Mouse (Mus musculus) kidney, embryonic 14.5 days (tissue): ENCODE data around the gene Pfdn4. TPM values are rescaled to one million over a fixed set of nuclear protein-coding genes. Genes with fewer than 3 reads are reported as not detected.
"Not testable (repeated sequence)": the region's sequence is repeated elsewhere in the genome, so short reads cannot be mapped to it uniquely, and the experiment has no call there.

Source experiments
- ATAC-seq: fragments of 200-750 bp; cut with Nextera tagmentation; 2 replicates; pipeline ENCODE4 v1.8.0; 2017; ENCODE audit warnings: moderate number of reproducible peaks, mild to moderate bottlenecking, moderate TSS enrichment, moderate library complexity; ENCODE audit not compliant: low FRiP score, low TSS enrichment
- H3K27ac ChIP-seq: fragments of 300-500 bp; sonication (generic); 2 replicates; pipeline ENCODE4 v1.5.1; 2014; ENCODE audit warnings: low read depth, mild to moderate bottlenecking, low read length, moderate library complexity, mixed read lengths
- H3K27me3 ChIP-seq: fragments of 300-500 bp; sonication (generic); 2 replicates; pipeline ENCODE4 v1.6.1; 2014; ENCODE audit warnings: mild to moderate bottlenecking, low read length; ENCODE audit not compliant: control insufficient read depth, insufficient read depth
- H3K36me3 ChIP-seq: fragments of 300-500 bp; sonication (generic); 2 replicates; pipeline ENCODE4 v1.6.1; 2014; ENCODE audit warnings: low read length, mixed read lengths; ENCODE audit not compliant: control insufficient read depth, insufficient read depth
- H3K4me1 ChIP-seq: fragments of 300-500 bp; sonication (generic); 2 replicates; pipeline ENCODE4 v1.6.1; 2014; ENCODE audit warnings: low read length, mixed read lengths; ENCODE audit not compliant: control insufficient read depth, insufficient read depth
- H3K4me2 ChIP-seq: fragments of 300-500 bp; sonication (generic); replicated peaks from 2 replicates; pipeline ENCODE4 v1.6.1; 2014; ENCODE audit warnings: low read depth, mild to moderate bottlenecking, low read length
- H3K4me3 ChIP-seq: fragments of 300-500 bp; sonication (generic); 2 replicates; pipeline ENCODE4 v1.5.1; 2014; ENCODE audit warnings: mild to moderate bottlenecking, low read length
- H3K9ac ChIP-seq: fragments of 300-500 bp; sonication (generic); 2 replicates; pipeline ENCODE4 v1.6.1; 2014; ENCODE audit warnings: low read depth, mild to moderate bottlenecking, low read length, moderate library complexity
- H3K9me3 ChIP-seq: fragments of 300-500 bp; sonication (generic); 2 replicates; pipeline ENCODE4 v1.6.1; 2016; ENCODE audit warnings: low read length; ENCODE audit not compliant: control insufficient read depth
- WGBS: fragments of 180-500 bp; shearing (Covaris S2); extraction: QIAGEN DNeasy Blood & Tissue Kit; methylation state at CpG from one replicate; pipeline ENCODE4 v1.1.7; 2014; 5-methylcytosine and 5-hydroxymethylcytosine counted together
- polyA plus RNA-seq: library from polyadenylated mRNA; unstranded; fragments of >200 nt; fragmentation: Nextera tagmentation; extraction: Ambion mirVana; gene quantifications from 2 replicates; pipeline ENCODE4 v1.2.1, GENCODE M21; 2014

The Pfdn4 gene
- polyA plus RNA-seq: 102 and 154 TPM in 2 replicates

GRCm38 (mm10) chr2:170496154-170496930 is at the start of gene Pfdn4:
TSS of gene Pfdn4 (plus strand) at chr2:170496428.
- H3K4me2 ChIP-seq: peak within 1 kb of the TSS; percentile 38
- no peak within 1 kb of the TSS for H3K9ac ChIP-seq
- peak within 1 kb of the TSS; percentile 25 for H3K4me3 ChIP-seq
- H3K27me3 ChIP-seq: peaks cover 73% of the 10 kb centered on the region
- no peaks in the 10 kb centered on the region for H3K36me3 ChIP-seq
- no peaks in the 10 kb centered on the region for H3K9me3 ChIP-seq
- peaks cover 13% of the 10 kb centered on the region; the same call in 1 of the 2 replicates for H3K4me1 ChIP-seq
- ATAC-seq: peak; percentile 40
- H3K27ac ChIP-seq: no peak within 1 kb of the TSS
- WGBS: 1% methylated on average over 46 of the region's 46 CpGs

DNA sequence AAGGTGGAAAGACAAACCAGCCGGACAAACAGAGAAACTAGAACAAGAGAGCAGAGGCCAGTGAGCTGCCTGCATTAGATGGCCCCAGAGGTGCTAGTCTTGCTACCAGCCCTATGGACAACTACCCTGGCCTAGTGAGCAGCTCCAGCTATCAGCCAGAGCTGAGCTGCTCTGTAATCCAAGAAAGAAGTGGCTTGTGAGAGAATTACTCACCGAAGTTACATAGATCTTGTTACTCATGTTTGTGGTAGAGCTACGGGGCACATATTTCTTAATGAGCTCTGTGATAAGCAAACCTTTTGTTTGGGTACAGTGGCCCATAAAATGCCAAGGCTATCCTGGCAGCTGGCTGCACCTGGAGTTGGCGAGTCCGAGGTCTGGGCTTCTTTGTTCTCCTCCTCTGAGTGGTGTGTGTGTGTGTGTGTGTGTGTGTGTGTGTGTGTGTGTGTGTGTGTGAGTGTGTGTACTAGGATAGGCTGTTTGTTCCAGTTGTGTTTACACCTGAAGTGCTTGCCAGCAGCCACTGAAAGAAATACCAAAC is 49.3 kb upstream of the Pfdn4 start:
- H3K9ac ChIP-seq: no peak overlapping the region
- no peaks in the 10 kb centered on the region for H3K9me3 ChIP-seq
- no peak for ATAC-seq
- 46% methylated on average over 5 of the region's 5 CpGs for WGBS
- H3K4me1 ChIP-seq: no peaks in the 10 kb centered on the region
- no peaks in the 10 kb centered on the region for H3K36me3 ChIP-seq
- no peak overlapping the region; the same call in 1 of the 2 replicates for H3K27ac ChIP-seq
- no peak overlapping the region for H3K4me3 ChIP-seq
- H3K4me2 ChIP-seq: no peak overlapping the region
- H3K27me3 ChIP-seq: no peaks in the 10 kb centered on the region

DNA sequence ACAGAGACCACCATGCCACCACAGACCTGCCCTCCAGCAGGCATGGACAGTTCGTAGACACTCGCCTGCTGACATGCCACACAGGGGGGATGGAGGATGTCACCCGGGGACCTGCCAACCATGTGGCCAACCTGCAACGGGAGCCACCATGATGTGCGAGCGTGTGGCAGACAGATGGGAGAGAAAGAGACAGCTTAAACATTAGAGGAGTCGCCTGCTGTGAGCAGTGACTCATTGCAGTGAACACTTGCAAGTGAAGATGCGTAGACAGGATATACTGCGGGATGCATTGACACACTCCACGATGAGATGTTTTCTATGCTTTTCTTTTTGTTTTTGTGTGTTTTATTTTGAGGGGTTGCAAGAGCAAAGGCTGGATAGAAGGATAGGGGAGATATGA is 48.6 kb upstream of the Pfdn4 start:
- 73% methylated on average over 10 of the region's 10 CpGs for WGBS
- no peak overlapping the region for H3K4me2 ChIP-seq

DNA sequence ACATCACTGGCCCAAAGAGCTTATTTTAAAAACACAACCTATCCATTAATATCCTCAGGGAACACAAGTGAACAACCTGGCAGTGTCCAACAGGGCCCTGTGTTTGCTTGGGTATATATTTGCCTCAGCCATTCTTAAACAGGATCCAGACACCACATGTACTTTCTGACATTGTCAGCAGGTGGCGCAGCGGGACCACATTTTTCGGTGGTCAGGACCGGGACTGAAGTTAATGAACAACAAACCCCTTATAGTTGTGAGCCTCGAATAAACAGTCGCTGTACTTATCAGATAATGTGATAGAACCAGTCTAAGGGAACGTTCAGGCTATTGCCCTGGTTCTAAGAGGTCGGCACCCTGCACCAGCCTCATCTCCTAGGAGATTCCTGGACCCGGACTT is 45.3 kb upstream of the Pfdn4 start:
- WGBS: 9% methylated on average over 9 of the region's 9 CpGs
- H3K4me1 ChIP-seq: no peaks in the 10 kb centered on the region
- ATAC-seq: 0 out of 2 replicates have a peak, but pooled peaks have one; percentile 53
- no peak overlapping the region for H3K4me2 ChIP-seq
- no peak overlapping the region for H3K4me3 ChIP-seq
- no peaks in the 10 kb centered on the region for H3K9me3 ChIP-seq
- H3K36me3 ChIP-seq: no peaks in the 10 kb centered on the region
- H3K27ac ChIP-seq: no peak overlapping the region
- H3K9ac ChIP-seq: no peak overlapping the region
- H3K27me3 ChIP-seq: no peaks in the 10 kb centered on the region

More for the DNA sequence above, 48.6 kb upstream of the Pfdn4 start:
- Histone ChIP-seq H3K27me3 (no peaks in the 10 kb centered on the region), H3K36me3 (no peaks in the 10 kb centered on the region), H3K27ac (no peak overlapping the region), H3K4me3 (no peak overlapping the region), H3K9me3 (no peaks in the 10 kb centered on the region), H3K9ac (no peak overlapping the region), H3K4me1 (no peaks in the 10 kb centered on the region)
- no peak for ATAC-seq

DNA sequence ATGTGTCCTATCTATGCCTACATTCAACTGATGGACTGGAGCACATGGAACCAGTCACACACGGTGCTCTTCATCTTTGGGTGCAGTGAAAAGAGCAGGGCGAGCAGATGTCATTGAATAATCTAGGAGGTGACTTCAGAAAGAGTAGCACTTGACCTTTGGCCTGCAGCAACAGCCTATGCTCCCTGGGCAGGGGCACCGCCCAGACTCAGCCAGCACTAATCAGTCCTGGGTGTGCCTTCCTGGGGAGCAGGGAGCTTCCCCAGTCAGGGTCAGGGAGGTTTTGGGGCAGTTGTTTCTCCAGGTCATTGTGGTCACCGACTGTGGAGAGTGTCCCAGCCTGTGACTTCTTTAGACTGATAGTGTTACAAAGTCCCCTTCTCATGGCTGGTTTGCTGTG is 42.4 kb upstream of the Pfdn4 start:
- H3K27ac ChIP-seq, H3K4me1 ChIP-seq, H3K27me3 ChIP-seq, H3K4me2 ChIP-seq, H3K9ac ChIP-seq, H3K4me3 ChIP-seq, ATAC-seq, H3K36me3 ChIP-seq, H3K9me3 ChIP-seq: not testable (repeated sequence)
- WGBS: 39% methylated on average over 3 of the region's 4 CpGs

- Histone ChIP-seq H3K27me3 (no peaks in the 10 kb centered on the region; the same call in 1 of the 2 replicates), H3K9me3 (no peaks in the 10 kb centered on the region), H3K4me2 (no peak overlapping the region), H3K9ac (no peak overlapping the region), H3K36me3 (no peaks in the 10 kb centered on the region), H3K4me1 (no peaks in the 10 kb centered on the region), H3K4me3 (no peak overlapping the region), H3K27ac (no peak overlapping the region)
- 67% methylated on average over 10 of the region's 10 CpGs for WGBS
- no peak for ATAC-seq
Observed at GRCm38 (mm10) chr2:170459183-170459582, 37.0 kb upstream of the Pfdn4 start.

- peak; percentile 62; the same call in 1 of the 2 replicates for ATAC-seq
- H3K4me3 ChIP-seq: no peak overlapping the region
- no peaks in the 10 kb centered on the region; the same call in 1 of the 2 replicates for H3K27me3 ChIP-seq
- 16% methylated on average over 9 of the region's 9 CpGs for WGBS
- H3K9ac ChIP-seq: no peak overlapping the region
- H3K9me3 ChIP-seq: no peaks in the 10 kb centered on the region
- H3K36me3 ChIP-seq: no peaks in the 10 kb centered on the region
- H3K4me2 ChIP-seq: no peak overlapping the region
- H3K4me1 ChIP-seq: no peaks in the 10 kb centered on the region
- no peak overlapping the region for H3K27ac ChIP-seq
Observed at GRCm38 (mm10) chr2:170459805-170460204, 36.4 kb upstream of the Pfdn4 start.

DNA sequence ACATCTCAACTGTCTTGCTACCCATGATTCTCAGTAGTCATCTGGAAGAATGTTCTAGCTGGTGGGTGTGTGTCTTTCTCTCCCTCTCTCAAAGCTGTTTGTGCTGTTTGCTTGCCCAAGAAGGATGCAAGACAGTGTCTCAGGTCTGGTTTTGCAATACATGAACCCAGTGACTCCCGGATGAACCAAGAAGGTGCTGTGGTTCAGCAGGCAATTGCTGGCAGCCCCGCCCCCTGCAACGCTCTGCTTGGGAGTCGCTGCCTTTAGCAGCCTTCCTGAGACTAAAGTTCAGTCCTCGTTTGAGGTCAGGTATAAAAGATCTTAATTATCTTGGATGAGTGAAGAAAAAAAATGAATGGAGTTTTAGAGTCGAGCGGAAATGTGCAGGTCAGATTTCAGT is 34.6 kb upstream of the Pfdn4 start:
- no peaks in the 10 kb centered on the region for H3K9me3 ChIP-seq
- H3K4me2 ChIP-seq: no peak overlapping the region
- H3K4me1 ChIP-seq: no peaks in the 10 kb centered on the region
- H3K27ac ChIP-seq: no peak overlapping the region
- ATAC-seq: no peak
- no peak overlapping the region for H3K9ac ChIP-seq
- 54% methylated on average over 7 of the region's 7 CpGs for WGBS
- no peaks in the 10 kb centered on the region for H3K36me3 ChIP-seq
- no peaks in the 10 kb centered on the region; the same call in 1 of the 2 replicates for H3K27me3 ChIP-seq
- H3K4me3 ChIP-seq: no peak overlapping the region

DNA sequence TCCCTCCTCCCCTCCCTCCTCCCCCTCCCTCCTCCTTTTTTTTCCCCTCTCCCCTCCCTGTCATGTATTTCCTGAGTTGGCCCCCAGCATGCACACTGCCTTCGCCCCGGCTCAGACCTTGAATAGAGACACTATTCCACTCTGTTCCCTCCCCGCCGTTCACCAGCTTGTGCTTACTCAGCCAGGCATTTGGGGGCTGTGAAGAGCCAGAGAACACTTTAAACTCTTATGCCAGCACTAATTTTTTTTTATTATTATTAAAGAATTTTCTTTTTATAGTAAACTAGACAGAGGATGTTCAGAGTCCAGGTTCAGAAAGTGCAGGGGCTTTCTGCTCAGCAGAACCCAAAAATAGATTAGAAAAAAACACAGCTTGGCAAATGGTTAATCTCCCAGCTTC is 31.4 kb upstream of the Pfdn4 start:
- 54% methylated on average over 4 of the region's 4 CpGs for WGBS
- Histone ChIP-seq H3K9me3 (no peaks in the 10 kb centered on the region), H3K27me3 (no peaks in the 10 kb centered on the region; the same call in 1 of the 2 replicates), H3K4me1 (peaks cover 3% of the 10 kb centered on the region; the same call in 1 of the 2 replicates), H3K9ac (no peak overlapping the region), H3K36me3 (no peaks in the 10 kb centered on the region), H3K4me3 (no peak overlapping the region), H3K4me2 (no peak overlapping the region), H3K27ac (no peak overlapping the region)
- ATAC-seq: no peak
